Comparison of ENCODE assay signal across 8 mouse cellular contexts in genomic region chr16:32176896-32177686, GRCm38 (mm10). TPM values are rescaled to one million over a fixed set of nuclear protein-coding genes. Genes with fewer than 3 reads are reported as not detected.
DNase-seq lines count a peak whose midpoint lies in the region; ATAC-seq and TF ChIP-seq lines count a peak whose summit lies in the region.

No protein-coding gene starts in this region.

- H3K9ac ChIP-seq in hindbrain, embryonic 13.5 days: no peak overlapping the region
- H3K9ac ChIP-seq in lung, embryonic 15.5 days: no peak overlapping the region

- no peaks in the 10 kb centered on the region for H3K27me3 ChIP-seq in hindbrain, embryonic 10.5 days (ENCODE audit: insufficient read depth, poor library complexity, severe bottlenecking)
- no peaks in the 10 kb centered on the region for H3K27me3 ChIP-seq in hindbrain, embryonic 13.5 days
- no peaks in the 10 kb centered on the region for H3K27me3 ChIP-seq in lung, embryonic 15.5 days

- H3K36me3 ChIP-seq in hindbrain, embryonic 10.5 days: no peaks in the 10 kb centered on the region
- no peaks in the 10 kb centered on the region for H3K36me3 ChIP-seq in hindbrain, embryonic 13.5 days
- no peaks in the 10 kb centered on the region for H3K36me3 ChIP-seq in lung, embryonic 15.5 days

- no peaks in the 10 kb centered on the region for H3K9me3 ChIP-seq in hindbrain, embryonic 10.5 days
- no peaks in the 10 kb centered on the region for H3K9me3 ChIP-seq in hindbrain, embryonic 13.5 days
- H3K9me3 ChIP-seq in lung, embryonic 15.5 days: no peaks in the 10 kb centered on the region

- no peak for ATAC-seq in hindbrain, embryonic 13.5 days (ENCODE audit: low FRiP score)
- peak; percentile 49; the same call in 1 of the 2 replicates for ATAC-seq in lung, embryonic 15.5 days (ENCODE audit: borderline replicate concordance, extremely low read depth, low FRiP score, low TSS enrichment)

- no peak overlapping the region for H3K4me3 ChIP-seq in hindbrain, embryonic 10.5 days
- H3K4me3 ChIP-seq in hindbrain, embryonic 13.5 days: no peak overlapping the region
- H3K4me3 ChIP-seq in bone marrow, adult 2 months (replicated peaks; ENCODE audit: control insufficient read depth, low read depth, low read length): no peak overlapping the region
- no peak overlapping the region for H3K4me3 ChIP-seq in lung, embryonic 15.5 days

- TF ChIP-seq CTCF in bone marrow, adult 2 months (IDR thresholded peaks at IDR 0.05; ENCODE audit: control insufficient read depth, insufficient read depth, low read length): no peak

- H3K4me1 ChIP-seq in hindbrain, embryonic 10.5 days (replicated peaks): peaks cover 12% of the 10 kb centered on the region
- 0 out of 2 replicates have a peak, but pooled peaks cover 6% of the 10 kb centered on the region for H3K4me1 ChIP-seq in hindbrain, embryonic 13.5 days (replicated peaks)
- peaks cover 5% of the 10 kb centered on the region for H3K4me1 ChIP-seq in bone marrow, adult 2 months (ENCODE audit: control insufficient read depth, insufficient read depth, low read length)
- 0 out of 2 replicates have a peak, but pooled peaks cover 4% of the 10 kb centered on the region for H3K4me1 ChIP-seq in lung, embryonic 15.5 days

- no peak overlapping the region for H3K4me2 ChIP-seq in hindbrain, embryonic 13.5 days
- H3K4me2 ChIP-seq in lung, embryonic 15.5 days: peak overlapping the region; percentile 37; the same call in 1 of the 2 replicates

- intact Hi-C loops in heart, postnatal 36 days (cut with DNase I): no loop called here
- intact Hi-C loops in left cerebral cortex, postnatal 14 days (cut with DNase I): no loop called here

- H3K27ac ChIP-seq in hindbrain, embryonic 10.5 days: peak overlapping the region; percentile 69
- no peak overlapping the region for H3K27ac ChIP-seq in hindbrain, embryonic 13.5 days
- peak overlapping the region; percentile 97 for H3K27ac ChIP-seq in bone marrow, adult 2 months (ENCODE audit: control insufficient read depth, insufficient read depth, low read depth, low read length, poor library complexity)
- H3K27ac ChIP-seq in lung, embryonic 15.5 days: peak overlapping the region; percentile 73

- TF ChIP-seq POLR2A in bone marrow, adult 2 months (IDR thresholded peaks at IDR 0.05; ENCODE audit: borderline replicate concordance, control insufficient read depth, low read depth, low read length): peak; percentile 64

- no peak for DNase-seq in hindbrain, embryonic 10.5 days (ENCODE audit: low spot score)
- peak; percentile 29 to 39 for DNase-seq in heart, postnatal 36 days
- peak; percentile 32 to 35 for DNase-seq in spleen, postnatal 14 days (ENCODE audit: low spot score in 2 of 2)
- DNase-seq in left cerebral cortex, postnatal 14 days (ENCODE audit: low spot score in 2 of 2): no peak
- no peak for DNase-seq in layer of hippocampus, adult 9-10 months (ENCODE audit: low spot score)

- 61% methylated on average over 18 of the region's 18 CpGs for WGBS in hindbrain, embryonic 10.5 days
- 64% methylated on average over 18 of the region's 18 CpGs for WGBS in hindbrain, embryonic 13.5 days
- WGBS in bone marrow, adult 2 months: 3% methylated on average over 18 of the region's 18 CpGs
- 49% methylated on average over 18 of the region's 18 CpGs for WGBS in lung, embryonic 15.5 days

RNA-seq across cellular contexts. Expression of gene Bex6, which starts 2.5 kb away (rescaled TPM):
- polyA plus RNA-seq in hindbrain, embryonic 10.5 days (2016; fragmentation: Nextera tagmentation; extraction: Ambion mirVana): not detected in 2 replicates
- polyA plus RNA-seq in hindbrain, embryonic 13.5 days (2015; fragmentation: Nextera tagmentation; extraction: Ambion mirVana): not detected in 2 replicates
- 3.3 and 6.1 TPM in 2 replicates for polyA plus RNA-seq in bone marrow, adult 2 months (2011; ENCODE audit: insufficient read depth, insufficient read length, low replicate concordance, missing spikeins)
- total RNA-seq in heart, postnatal 36 days (2021): not detected
- polyA plus RNA-seq in lung, embryonic 15.5 days (2015; fragmentation: Nextera tagmentation; extraction: Ambion mirVana): 0.20 and 0.36 TPM in 2 replicates
- total RNA-seq in left cerebral cortex, postnatal 14 days (2021): not detected

RNA-seq across cellular contexts. Expression of gene Nrros, which starts 11.7 kb away (rescaled TPM):
- 7.8 and 11.1 TPM in 2 replicates for polyA plus RNA-seq in hindbrain, embryonic 10.5 days (2016; fragmentation: Nextera tagmentation; extraction: Ambion mirVana)
- polyA plus RNA-seq in hindbrain, embryonic 13.5 days (2015; fragmentation: Nextera tagmentation; extraction: Ambion mirVana): 7.3 and 8.8 TPM in 2 replicates
- polyA plus RNA-seq in bone marrow, adult 2 months (2011; ENCODE audit: insufficient read depth, insufficient read length, low replicate concordance, missing spikeins): 22.6 and 50.5 TPM in 2 replicates
- 1 to 10 TPM; 4.7 to 5.2 TPM for total RNA-seq in heart, postnatal 36 days (2021)
- 39.6 and 45.8 TPM in 2 replicates for polyA plus RNA-seq in lung, embryonic 15.5 days (2015; fragmentation: Nextera tagmentation; extraction: Ambion mirVana)
- total RNA-seq in left cerebral cortex, postnatal 14 days (2021): 10 to 100 TPM in 1 of 2 experiments, 1 to 10 TPM in 1; 8.5 to 12.3 TPM

Comparison
In these comparisons a context has a peak if more than half of its experiments do, and no peak if none do; other contexts are left out.
1. DNase-seq: peak in heart, postnatal 36 days (2 of 2) and spleen, postnatal 14 days (2 of 2); none in hindbrain, embryonic 10.5 days (single experiment), left cerebral cortex, postnatal 14 days (0 of 2) and layer of hippocampus, adult 9-10 months (single experiment).